Mouse (Mus musculus): Measurements from ENCODE around the gene Lsamp. TPM values are rescaled to one million over a fixed set of nuclear protein-coding genes. Genes with fewer than 3 reads are reported as not detected.

The Lsamp gene
- polyA plus RNA-seq, 1 experiment from 2014 or later = 168 TPM

DNA sequence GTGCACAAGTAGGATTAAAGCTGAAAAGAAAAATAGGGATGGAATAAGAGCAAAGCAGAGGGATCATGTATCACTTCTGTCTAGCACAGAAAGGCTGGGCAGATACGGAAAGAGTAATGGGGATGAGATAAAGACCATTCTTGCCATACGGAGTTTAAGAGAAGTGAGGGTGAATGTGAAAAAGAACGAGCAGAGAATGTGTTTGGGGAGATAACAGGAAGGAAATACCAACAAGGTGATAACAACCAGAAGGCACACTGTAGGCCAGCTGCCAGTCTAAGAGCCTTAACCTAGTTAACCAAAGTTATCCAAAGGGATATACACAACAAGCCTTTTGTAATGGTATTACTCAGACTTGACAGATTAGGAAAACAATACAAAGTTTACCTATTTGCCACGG is 725.4 kb downstream of the Lsamp start:
- Histone ChIP-seq H3K9ac (replicated peaks; ENCODE audit: low read depth, low read length) (no peak overlapping the region), H3K27ac (ENCODE audit: low read depth, low read length) (no peak overlapping the region), H3K9me3 (ENCODE audit: control insufficient read depth, low read length) (no peaks in the 10 kb centered on the region), H3K4me2 (ENCODE audit: low read depth, low read length) (no peak overlapping the region), H3K27me3 (ENCODE audit: control insufficient read depth, insufficient read depth, low read length) (no peaks in the 10 kb centered on the region), H3K36me3 (ENCODE audit: control insufficient read depth, insufficient read depth, low read length) (no peaks in the 10 kb centered on the region), H3K4me3 (ENCODE audit: low read depth, low read length) (no peak overlapping the region), H3K4me1 (ENCODE audit: control insufficient read depth, insufficient read depth, low read length) (peaks cover 6% of the 10 kb centered on the region)
- ATAC-seq (ENCODE audit: low read depth) = no peak
- WGBS = 51% methylated on average over 4 of the region's 4 CpGs

DNA sequence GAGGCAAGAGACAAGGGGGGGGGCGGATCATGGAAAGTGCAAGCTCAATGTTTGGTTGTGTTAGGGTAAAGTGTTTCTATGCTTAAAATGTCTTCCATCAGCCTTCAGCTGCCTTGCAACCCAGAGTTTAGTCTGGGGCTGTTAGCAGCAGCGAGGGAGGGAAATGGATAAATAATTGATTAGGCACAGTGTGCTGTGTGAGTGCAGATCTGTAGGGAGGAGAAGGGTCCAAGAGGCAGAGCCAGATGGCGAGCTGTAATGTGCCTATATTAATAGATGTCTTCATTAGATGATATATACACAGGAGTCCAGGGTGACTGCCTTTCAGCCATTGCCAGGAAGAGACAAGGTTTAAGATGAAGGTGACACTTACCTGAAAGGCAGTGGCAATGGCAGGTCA is 725.9 kb downstream of the Lsamp start:
- no peak overlapping the region for H3K4me2 ChIP-seq (ENCODE audit: low read depth, low read length)
- no peak overlapping the region for H3K9ac ChIP-seq (replicated peaks; ENCODE audit: low read depth, low read length)
- no peak overlapping the region for H3K27ac ChIP-seq (ENCODE audit: low read depth, low read length)
- H3K36me3 ChIP-seq (ENCODE audit: control insufficient read depth, insufficient read depth, low read length) = no peaks in the 10 kb centered on the region
- H3K9me3 ChIP-seq (ENCODE audit: control insufficient read depth, low read length) = no peaks in the 10 kb centered on the region
- peak; percentile 89 for ATAC-seq (ENCODE audit: low read depth)
- 42% methylated on average over 3 of the region's 3 CpGs for WGBS
- H3K4me1 ChIP-seq (ENCODE audit: control insufficient read depth, insufficient read depth, low read length) = peaks cover 6% of the 10 kb centered on the region
- H3K27me3 ChIP-seq (ENCODE audit: control insufficient read depth, insufficient read depth, low read length) = no peaks in the 10 kb centered on the region
- no peak overlapping the region for H3K4me3 ChIP-seq (ENCODE audit: low read depth, low read length)

DNA sequence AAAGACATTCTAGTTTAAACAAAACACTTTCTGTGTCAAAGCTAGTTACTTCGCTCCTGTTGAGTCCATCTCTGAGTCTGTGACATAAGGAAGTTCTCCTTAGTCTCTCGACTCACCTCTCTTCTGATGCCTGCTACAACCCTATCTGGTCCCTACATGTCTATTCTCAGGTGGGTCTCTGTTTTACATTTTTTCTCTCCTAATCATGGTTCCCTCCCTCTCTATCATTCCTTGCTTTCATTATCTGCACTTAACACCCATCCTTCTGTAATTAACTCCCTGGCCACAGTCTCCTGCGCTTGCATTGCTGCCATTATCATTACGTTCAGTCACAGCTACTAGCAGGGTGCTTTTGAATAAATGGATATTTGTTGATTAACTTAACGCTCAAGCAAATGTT is 726.3 kb downstream of the Lsamp start:
- Histone ChIP-seq H3K9ac (replicated peaks; ENCODE audit: low read depth, low read length) (no peak overlapping the region), H3K36me3 (ENCODE audit: control insufficient read depth, insufficient read depth, low read length) (no peaks in the 10 kb centered on the region), H3K4me3 (ENCODE audit: low read depth, low read length) (no peak overlapping the region), H3K4me2 (ENCODE audit: low read depth, low read length) (no peak overlapping the region), H3K4me1 (ENCODE audit: control insufficient read depth, insufficient read depth, low read length) (peaks cover 6% of the 10 kb centered on the region), H3K27me3 (ENCODE audit: control insufficient read depth, insufficient read depth, low read length) (no peaks in the 10 kb centered on the region), H3K27ac (ENCODE audit: low read depth, low read length) (no peak overlapping the region), H3K9me3 (ENCODE audit: control insufficient read depth, low read length) (no peaks in the 10 kb centered on the region)
- no peak for ATAC-seq (ENCODE audit: low read depth)
- WGBS = 52% methylated on average over 5 of the region's 5 CpGs

DNA sequence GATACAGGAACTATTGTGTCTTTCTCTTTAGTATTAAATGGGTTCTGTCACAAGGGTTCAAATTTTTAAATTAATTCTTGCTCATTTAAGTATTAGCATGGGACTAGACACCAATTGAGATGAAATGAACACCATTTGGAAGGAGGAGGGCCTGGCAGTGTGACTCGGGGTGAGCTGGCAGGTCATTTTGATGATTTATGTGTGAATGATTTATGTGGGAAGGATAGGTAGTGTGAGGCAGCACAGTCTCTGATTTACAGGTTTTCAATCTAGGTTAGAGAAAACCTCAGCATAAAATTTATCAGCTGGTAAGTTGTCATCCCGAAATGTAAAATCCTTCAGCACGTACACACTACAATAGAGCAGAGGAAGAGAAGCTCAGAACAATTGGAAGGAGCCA is 729.6 kb downstream of the Lsamp start:
- Histone ChIP-seq H3K27me3 (ENCODE audit: control insufficient read depth, insufficient read depth, low read length) (no peaks in the 10 kb centered on the region), H3K9ac (replicated peaks; ENCODE audit: low read depth, low read length) (no peak overlapping the region), H3K4me2 (ENCODE audit: low read depth, low read length) (no peak overlapping the region), H3K36me3 (ENCODE audit: control insufficient read depth, insufficient read depth, low read length) (no peaks in the 10 kb centered on the region), H3K9me3 (ENCODE audit: control insufficient read depth, low read length) (no peaks in the 10 kb centered on the region), H3K4me3 (ENCODE audit: low read depth, low read length) (no peak overlapping the region), H3K27ac (ENCODE audit: low read depth, low read length) (no peak overlapping the region), H3K4me1 (ENCODE audit: control insufficient read depth, insufficient read depth, low read length) (peaks cover 3% of the 10 kb centered on the region; the same call in 1 of the 2 replicates)
- ATAC-seq (ENCODE audit: low read depth) = peak; percentile 56; the same call in 1 of the 2 replicates
- WGBS = 28% methylated on average over 3 of the region's 3 CpGs

DNA sequence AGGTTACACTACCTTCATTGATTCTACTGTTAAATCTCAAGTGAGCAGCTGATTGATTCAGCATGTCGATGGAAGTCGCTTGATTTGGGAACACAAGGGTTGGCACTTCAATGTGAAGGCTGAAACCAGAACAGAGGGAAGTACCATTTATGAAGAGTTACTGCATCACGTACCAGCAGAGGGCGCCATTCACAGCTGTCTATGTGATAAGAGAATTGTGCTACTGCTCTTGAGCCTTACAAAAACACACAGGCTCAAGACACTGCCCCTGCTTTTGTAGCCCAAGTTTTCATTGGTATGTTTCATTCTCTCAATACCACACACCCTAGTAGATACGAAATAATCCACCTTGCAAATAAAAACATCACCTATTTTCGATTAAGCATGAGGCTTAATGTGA is 754.9 kb downstream of the Lsamp start:
- no peak overlapping the region for H3K4me2 ChIP-seq (ENCODE audit: low read depth, low read length)
- no peak for ATAC-seq (ENCODE audit: low read depth)
- 39% methylated on average over 6 of the region's 6 CpGs for WGBS
- no peaks in the 10 kb centered on the region for H3K36me3 ChIP-seq (ENCODE audit: control insufficient read depth, insufficient read depth, low read length)
- no peaks in the 10 kb centered on the region for H3K4me1 ChIP-seq (ENCODE audit: control insufficient read depth, insufficient read depth, low read length)
- H3K27me3 ChIP-seq (ENCODE audit: control insufficient read depth, insufficient read depth, low read length) = no peaks in the 10 kb centered on the region
- no peak overlapping the region for H3K27ac ChIP-seq (ENCODE audit: low read depth, low read length)
- H3K4me3 ChIP-seq (ENCODE audit: low read depth, low read length) = no peak overlapping the region
- H3K9ac ChIP-seq (replicated peaks; ENCODE audit: low read depth, low read length) = no peak overlapping the region
- H3K9me3 ChIP-seq (ENCODE audit: control insufficient read depth, low read length) = no peaks in the 10 kb centered on the region

DNA sequence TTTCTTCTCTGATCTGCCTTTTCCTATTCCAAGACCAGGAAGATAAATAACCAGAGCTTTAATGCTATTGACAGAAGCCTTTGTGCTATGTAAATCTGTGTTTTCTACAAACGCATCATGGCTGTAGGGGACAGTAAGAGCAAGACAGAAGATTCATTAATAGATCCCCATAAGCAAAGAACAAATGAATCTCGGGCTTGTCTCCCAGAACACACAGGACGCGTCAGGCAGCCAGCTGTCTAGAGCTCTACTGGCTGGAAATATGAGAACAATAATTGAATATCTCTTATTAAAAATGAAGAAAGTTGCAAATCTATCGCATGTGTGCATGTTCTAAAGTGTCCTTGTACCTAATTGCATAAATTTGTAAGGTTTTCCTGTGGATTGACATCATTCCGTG is 755.6 kb downstream of the Lsamp start:
- H3K27me3 ChIP-seq (ENCODE audit: control insufficient read depth, insufficient read depth, low read length) = no peaks in the 10 kb centered on the region
- H3K27ac ChIP-seq (ENCODE audit: low read depth, low read length) = no peak overlapping the region
- H3K4me1 ChIP-seq (ENCODE audit: control insufficient read depth, insufficient read depth, low read length) = no peaks in the 10 kb centered on the region
- no peak overlapping the region for H3K9ac ChIP-seq (replicated peaks; ENCODE audit: low read depth, low read length)
- no peaks in the 10 kb centered on the region for H3K9me3 ChIP-seq (ENCODE audit: control insufficient read depth, low read length)
- no peak overlapping the region for H3K4me3 ChIP-seq (ENCODE audit: low read depth, low read length)
- 61% methylated on average over 6 of the region's 6 CpGs for WGBS
- H3K36me3 ChIP-seq (ENCODE audit: control insufficient read depth, insufficient read depth, low read length) = no peaks in the 10 kb centered on the region
- no peak for ATAC-seq (ENCODE audit: low read depth)
- H3K4me2 ChIP-seq (ENCODE audit: low read depth, low read length) = no peak overlapping the region

DNA sequence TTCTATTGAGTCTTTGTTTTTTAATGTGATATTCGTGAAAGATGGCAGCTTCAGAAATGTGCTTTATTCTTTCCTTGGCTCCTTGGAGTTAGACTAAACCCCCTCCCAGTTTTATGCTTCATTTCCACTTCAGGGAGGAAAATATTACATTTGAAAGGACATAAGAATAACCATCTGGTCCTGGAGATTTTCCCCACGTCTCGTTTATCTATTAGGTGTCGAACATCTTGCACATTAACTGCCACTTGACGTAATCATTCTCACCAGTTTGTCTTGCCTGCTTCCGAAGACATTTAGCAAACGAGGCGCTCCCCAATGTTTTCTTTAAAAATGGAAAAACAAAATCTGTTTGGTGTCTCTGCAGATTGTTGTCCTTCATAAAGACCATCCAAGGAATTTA is 756.1 kb downstream of the Lsamp start:
- 65% methylated on average over 8 of the region's 8 CpGs for WGBS
- Histone ChIP-seq H3K4me1 (ENCODE audit: control insufficient read depth, insufficient read depth, low read length) (no peaks in the 10 kb centered on the region), H3K27me3 (ENCODE audit: control insufficient read depth, insufficient read depth, low read length) (no peaks in the 10 kb centered on the region), H3K4me2 (ENCODE audit: low read depth, low read length) (no peak overlapping the region), H3K36me3 (ENCODE audit: control insufficient read depth, insufficient read depth, low read length) (no peaks in the 10 kb centered on the region), H3K27ac (ENCODE audit: low read depth, low read length) (no peak overlapping the region), H3K9me3 (ENCODE audit: control insufficient read depth, low read length) (no peaks in the 10 kb centered on the region), H3K9ac (replicated peaks; ENCODE audit: low read depth, low read length) (no peak overlapping the region), H3K4me3 (ENCODE audit: low read depth, low read length) (no peak overlapping the region)
- no peak for ATAC-seq (ENCODE audit: low read depth)

DNA sequence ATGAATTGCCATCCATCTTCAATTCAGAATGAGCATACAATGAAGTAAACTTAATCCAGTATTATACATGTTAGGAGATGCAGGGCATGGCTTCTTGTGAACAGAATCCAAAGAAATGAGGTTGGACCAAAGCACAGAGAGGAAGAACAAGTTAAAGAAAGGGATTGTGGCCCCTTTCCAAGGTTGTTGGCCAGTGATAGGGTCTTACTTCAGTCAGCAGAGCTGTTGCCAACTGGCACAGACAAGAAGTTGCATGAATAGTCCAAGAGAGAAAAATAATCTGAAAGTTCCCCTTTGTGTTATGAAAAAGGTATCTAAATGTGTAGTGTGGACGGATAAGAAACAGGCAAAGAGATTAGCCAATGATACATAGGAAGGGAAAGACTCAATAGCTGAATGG is 843.0 kb downstream of the Lsamp start:
- Histone ChIP-seq H3K9ac (replicated peaks; ENCODE audit: low read depth, low read length) (no peak overlapping the region), H3K36me3 (ENCODE audit: control insufficient read depth, insufficient read depth, low read length) (no peaks in the 10 kb centered on the region), H3K4me1 (ENCODE audit: control insufficient read depth, insufficient read depth, low read length) (no peaks in the 10 kb centered on the region), H3K4me3 (ENCODE audit: low read depth, low read length) (no peak overlapping the region), H3K27me3 (ENCODE audit: control insufficient read depth, insufficient read depth, low read length) (no peaks in the 10 kb centered on the region), H3K4me2 (ENCODE audit: low read depth, low read length) (no peak overlapping the region), H3K9me3 (ENCODE audit: control insufficient read depth, low read length) (no peaks in the 10 kb centered on the region), H3K27ac (ENCODE audit: low read depth, low read length) (no peak overlapping the region)
- ATAC-seq (ENCODE audit: low read depth) = no peak
- 62% methylated on average over 1 of the region's 1 CpGs for WGBS

DNA sequence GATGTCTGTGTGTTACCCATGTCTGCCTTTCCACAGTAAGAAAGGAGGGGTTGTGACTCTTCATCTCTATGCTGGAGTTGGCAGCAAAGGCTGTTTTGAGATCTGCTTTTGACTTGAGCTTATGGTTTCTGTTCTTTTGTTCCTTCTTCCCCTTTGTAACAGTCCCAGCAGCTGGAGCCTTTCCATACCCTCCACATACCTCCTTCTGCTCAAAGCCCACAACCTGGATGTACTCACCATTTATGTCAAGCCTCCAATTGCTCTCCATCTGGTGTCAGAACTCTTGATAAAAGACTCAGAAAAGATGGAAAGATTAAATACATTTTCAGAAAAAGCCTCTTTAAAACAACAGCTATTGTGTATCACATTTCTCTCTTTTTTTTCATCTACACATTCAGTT is 847.4 kb downstream of the Lsamp start:
- no peak for ATAC-seq (ENCODE audit: low read depth)
- Histone ChIP-seq H3K27me3 (ENCODE audit: control insufficient read depth, insufficient read depth, low read length) (no peaks in the 10 kb centered on the region), H3K4me3 (ENCODE audit: low read depth, low read length) (no peak overlapping the region), H3K9me3 (ENCODE audit: control insufficient read depth, low read length) (no peaks in the 10 kb centered on the region), H3K36me3 (ENCODE audit: control insufficient read depth, insufficient read depth, low read length) (no peaks in the 10 kb centered on the region), H3K9ac (replicated peaks; ENCODE audit: low read depth, low read length) (no peak overlapping the region), H3K27ac (ENCODE audit: low read depth, low read length) (no peak overlapping the region), H3K4me2 (ENCODE audit: low read depth, low read length) (no peak overlapping the region), H3K4me1 (ENCODE audit: control insufficient read depth, insufficient read depth, low read length) (no peaks in the 10 kb centered on the region)

DNA sequence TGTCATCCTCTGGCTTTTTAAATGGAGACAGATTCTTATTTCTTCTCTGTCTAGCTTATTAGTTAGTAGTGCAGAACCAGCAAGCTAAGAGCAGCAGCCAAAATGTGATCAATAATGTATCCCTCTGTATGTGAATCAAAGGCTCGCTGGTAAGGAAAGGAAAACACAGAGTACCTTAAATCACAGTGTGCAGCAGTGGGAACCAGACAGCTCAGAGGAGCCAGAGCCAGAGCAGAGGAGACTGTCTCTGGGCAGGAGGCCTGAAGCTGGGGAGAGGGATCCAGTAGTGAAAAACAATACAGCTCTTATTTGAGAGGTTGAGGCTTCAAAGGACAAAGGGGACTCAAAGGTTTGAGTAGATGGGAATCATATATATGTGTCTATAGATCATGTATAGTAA is 857.6 kb downstream of the Lsamp start:
- no peaks in the 10 kb centered on the region for H3K27me3 ChIP-seq (ENCODE audit: control insufficient read depth, insufficient read depth, low read length)
- no peaks in the 10 kb centered on the region for H3K4me1 ChIP-seq (ENCODE audit: control insufficient read depth, insufficient read depth, low read length)
- ATAC-seq (ENCODE audit: low read depth) = no peak
- no peaks in the 10 kb centered on the region for H3K36me3 ChIP-seq (ENCODE audit: control insufficient read depth, insufficient read depth, low read length)
- no peak overlapping the region for H3K27ac ChIP-seq (ENCODE audit: low read depth, low read length)
- H3K9ac ChIP-seq (replicated peaks; ENCODE audit: low read depth, low read length) = no peak overlapping the region
- no peaks in the 10 kb centered on the region for H3K9me3 ChIP-seq (ENCODE audit: control insufficient read depth, low read length)
- no peak overlapping the region for H3K4me2 ChIP-seq (ENCODE audit: low read depth, low read length)
- no peak overlapping the region for H3K4me3 ChIP-seq (ENCODE audit: low read depth, low read length)
- WGBS = 48% methylated on average over 1 of the region's 1 CpGs
